Mouse (Mus musculus) stomach, postnatal 0 days (tissue): ENCODE measurements around the gene Htr6. TPM values are rescaled to one million over a fixed set of nuclear protein-coding genes. Genes with fewer than 3 reads are reported as not detected.

ENCODE experiments used
- ATAC-seq: fragments of 200-750 bp; cut with Nextera tagmentation; 2 replicates; pipeline ENCODE4 v1.8.0; 2017; ENCODE audit not compliant: low FRiP score, low TSS enrichment
- DNase-seq: peaks from one replicate; pipeline ENCODE4 v3.0.0-alpha.2; 2016; ENCODE audit warnings: low spot score
- H3K27ac ChIP-seq: fragments of 300-500 bp; sonication (generic); replicated peaks from 2 replicates; pipeline ENCODE4 v1.5.1; 2014; ENCODE audit warnings: mild to moderate bottlenecking, control low read depth
- H3K27me3 ChIP-seq: fragments of 300-500 bp; sonication (generic); 2 replicates; pipeline ENCODE4 v1.6.1; 2014; ENCODE audit warnings: low read length; ENCODE audit not compliant: control insufficient read depth, insufficient read depth
- H3K36me3 ChIP-seq: fragments of 300-500 bp; sonication (generic); 2 replicates; pipeline ENCODE4 v1.6.1; 2014; ENCODE audit warnings: low read length, mixed read lengths; ENCODE audit not compliant: control insufficient read depth, insufficient read depth
- H3K4me1 ChIP-seq: fragments of 300-500 bp; sonication (generic); replicated peaks from 2 replicates; pipeline ENCODE4 v1.6.1; 2014; ENCODE audit warnings: antibody characterized with exemption; ENCODE audit not compliant: control insufficient read depth, insufficient read depth
- H3K4me2 ChIP-seq: fragments of 300-500 bp; sonication (generic); replicated peaks from 2 replicates; pipeline ENCODE4 v1.6.1; 2014; ENCODE audit warnings: low read depth, mild to moderate bottlenecking, control low read depth, moderate library complexity
- H3K4me3 ChIP-seq: fragments of 300-500 bp; sonication (generic); 2 replicates; pipeline ENCODE4 v1.5.1; 2014; ENCODE audit warnings: low read depth, low read length, control low read depth
- H3K9ac ChIP-seq: fragments of 300-500 bp; sonication (generic); 2 replicates; pipeline ENCODE4 v1.6.1; 2014; ENCODE audit warnings: mild to moderate bottlenecking, low read length, control low read depth, mixed read lengths
- H3K9me3 ChIP-seq: fragments of 300-500 bp; sonication (generic); 2 replicates; pipeline ENCODE4 v1.6.1; 2016; ENCODE audit warnings: low read length; ENCODE audit not compliant: control insufficient read depth
- CTCF ChIP-seq: IDR thresholded peaks from 2 replicates; pipeline ENCODE4 v1.5.1; 2016; ENCODE audit warnings: antibody characterized with exemption, low read depth, mild to moderate bottlenecking, moderate library complexity
- EP300 ChIP-seq: optimal IDR thresholded peaks from 2 replicates; pipeline ENCODE3; 2016; ENCODE audit warnings: antibody characterized with exemption
- WGBS: fragments of 180-500 bp; shearing (Covaris S2); extraction: QIAGEN DNeasy Blood & Tissue Kit; methylation state at CpG from one replicate; pipeline ENCODE4 v1.1.7; 2014; 5-methylcytosine and 5-hydroxymethylcytosine counted together
- polyA plus RNA-seq: library from polyadenylated mRNA; unstranded; fragments of >200 nt; fragmentation: Nextera tagmentation; extraction: Ambion mirVana; gene quantifications from 2 replicates; pipeline ENCODE4 v1.2.1, GENCODE M21; 2015

Htr6 gene
- polyA plus RNA-seq, 1 experiment from 2014 or later = not detected

DNA sequence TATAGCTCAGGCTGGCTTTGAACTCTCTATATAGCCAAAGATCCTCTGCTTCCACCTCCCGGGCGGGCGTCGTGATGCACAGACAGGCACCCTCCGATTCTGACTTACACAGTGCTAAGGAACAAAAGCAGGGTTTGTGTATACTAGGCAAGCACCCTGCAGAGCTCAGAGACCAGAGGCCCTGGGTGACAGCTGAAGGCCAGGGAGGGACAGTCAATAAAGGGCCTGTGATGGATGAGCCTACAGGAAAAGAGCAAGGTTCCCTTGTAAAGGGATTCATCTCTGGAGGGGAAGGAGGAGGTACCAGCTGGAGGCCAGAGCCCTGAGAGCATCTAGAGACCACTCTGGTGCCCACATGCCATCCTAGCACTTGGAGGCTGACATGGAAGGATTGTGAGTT, 22.0 kb downstream of the Htr6 start:
- 51% methylated on average over 5 of the region's 5 CpGs for WGBS
- no peak for DNase-seq
- no peaks in the 10 kb centered on the region for H3K9me3 ChIP-seq
- no peak overlapping the region for H3K4me2 ChIP-seq
- H3K4me1 ChIP-seq = no peaks in the 10 kb centered on the region
- H3K36me3 ChIP-seq = no peaks in the 10 kb centered on the region
- H3K9ac ChIP-seq = no peak overlapping the region
- no peak for ATAC-seq
- H3K27ac ChIP-seq = no peak overlapping the region
- H3K27me3 ChIP-seq = no peaks in the 10 kb centered on the region
- TF ChIP-seq CTCF (no peak), EP300 (no peak)
- H3K4me3 ChIP-seq = no peak overlapping the region

- 71% methylated on average over 7 of the region's 7 CpGs for WGBS
Observed at GRCm38 (mm10) chr4:139052796-139053195, 22.6 kb downstream of the Htr6 start.

DNA sequence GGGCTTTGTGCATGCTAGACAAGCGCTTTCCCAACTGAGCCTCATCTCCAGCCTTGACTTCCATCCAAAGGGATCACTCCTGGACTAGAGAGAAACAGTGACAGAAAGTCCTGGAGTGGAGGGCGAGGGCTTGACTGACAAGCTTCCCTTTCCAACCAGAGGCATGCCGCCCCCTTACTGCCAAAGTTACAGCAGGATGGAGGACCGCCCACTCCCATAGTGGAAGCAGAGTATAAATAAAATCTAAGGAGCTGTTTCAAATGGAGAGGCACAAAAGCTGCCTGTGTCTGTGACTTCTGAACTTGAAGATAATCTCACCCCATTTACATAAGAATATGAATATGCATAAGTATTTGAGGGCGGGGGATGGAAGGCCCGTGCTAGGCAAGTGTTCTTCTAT, 26.9 kb downstream of the Htr6 start:
- Histone ChIP-seq H3K4me3 (no peak overlapping the region), H3K27ac (no peak overlapping the region), H3K9me3 (no peaks in the 10 kb centered on the region), H3K4me1 (no peaks in the 10 kb centered on the region), H3K4me2 (no peak overlapping the region), H3K9ac (no peak overlapping the region), H3K36me3 (no peaks in the 10 kb centered on the region), H3K27me3 (no peaks in the 10 kb centered on the region)
- TF ChIP-seq EP300 (no peak), CTCF (no peak)
- no peak for DNase-seq
- ATAC-seq = no peak
- WGBS = 78% methylated on average over 6 of the region's 6 CpGs

More at GRCm38 (mm10) chr4:139052796-139053195, 22.6 kb downstream of the Htr6 start:
- Histone ChIP-seq H3K4me3 (no peak overlapping the region), H3K4me1 (no peaks in the 10 kb centered on the region), H3K36me3 (no peaks in the 10 kb centered on the region), H3K9me3 (no peaks in the 10 kb centered on the region), H3K4me2 (no peak overlapping the region), H3K27me3 (no peaks in the 10 kb centered on the region), H3K9ac (no peak overlapping the region), H3K27ac (no peak overlapping the region)
- DNase-seq (no peak), ATAC-seq (no peak)
- TF ChIP-seq CTCF = no peak
- TF ChIP-seq EP300 = no peak

- no peak for TF ChIP-seq EP300
- H3K4me1 ChIP-seq = no peaks in the 10 kb centered on the region
- H3K4me2 ChIP-seq = no peak overlapping the region
- no peak for DNase-seq
- H3K9ac ChIP-seq = no peak overlapping the region
- no peak for ATAC-seq
- no peaks in the 10 kb centered on the region for H3K36me3 ChIP-seq
- no peaks in the 10 kb centered on the region for H3K9me3 ChIP-seq
- no peak overlapping the region for H3K4me3 ChIP-seq
- H3K27me3 ChIP-seq = no peaks in the 10 kb centered on the region
- H3K27ac ChIP-seq = no peak overlapping the region
- WGBS = 79% methylated on average over 5 of the region's 5 CpGs
Observed at GRCm38 (mm10) chr4:139046354-139046753, 29.0 kb downstream of the Htr6 start.

- no peak overlapping the region for H3K27ac ChIP-seq
- no peaks in the 10 kb centered on the region for H3K4me1 ChIP-seq
- no peaks in the 10 kb centered on the region for H3K36me3 ChIP-seq
- H3K9ac ChIP-seq = no peak overlapping the region
- TF ChIP-seq CTCF = no peak
- TF ChIP-seq EP300 = no peak
- H3K27me3 ChIP-seq = no peaks in the 10 kb centered on the region
- DNase-seq = no peak
- no peaks in the 10 kb centered on the region for H3K9me3 ChIP-seq
- 85% methylated on average over 5 of the region's 5 CpGs for WGBS
- no peak overlapping the region for H3K4me2 ChIP-seq
- ATAC-seq = no peak
- no peak overlapping the region for H3K4me3 ChIP-seq
Observed at GRCm38 (mm10) chr4:139044566-139044965, 30.8 kb downstream of the Htr6 start.

DNA sequence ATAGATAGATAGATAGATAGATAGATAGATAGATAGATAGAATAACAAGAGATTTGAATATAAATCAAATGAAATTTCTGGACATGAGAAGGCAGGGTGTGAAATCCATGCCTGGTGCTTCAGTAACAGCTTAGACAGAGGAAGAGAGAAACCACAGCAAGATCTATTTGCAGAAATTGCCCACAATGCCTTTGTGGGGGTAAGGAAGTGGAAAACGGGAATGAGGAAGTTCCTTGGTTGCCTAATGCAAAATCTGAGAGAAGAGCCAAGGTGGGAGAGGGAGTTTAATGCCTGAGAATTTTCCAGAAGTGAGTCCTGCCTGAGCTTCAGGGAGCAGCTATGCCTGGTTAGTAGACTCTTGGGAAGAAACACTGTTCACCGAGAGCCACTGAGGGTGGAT, 31.8 kb downstream of the Htr6 start:
- no peaks in the 10 kb centered on the region for H3K9me3 ChIP-seq
- no peaks in the 10 kb centered on the region for H3K36me3 ChIP-seq
- 81% methylated on average over 2 of the region's 2 CpGs for WGBS
- ATAC-seq = no peak
- no peak for TF ChIP-seq CTCF
- TF ChIP-seq EP300 = no peak
- H3K27ac ChIP-seq = no peak overlapping the region
- H3K9ac ChIP-seq = no peak overlapping the region
- no peak overlapping the region for H3K4me3 ChIP-seq
- no peak overlapping the region for H3K4me2 ChIP-seq
- no peak for DNase-seq
- H3K4me1 ChIP-seq = no peaks in the 10 kb centered on the region
- H3K27me3 ChIP-seq = no peaks in the 10 kb centered on the region
